In genomic region chr7:111122531-111123130, GRCm38 (mm10) we compare ENCODE assay signal across 8 mouse cellular contexts. TPM values are rescaled to one million over a fixed set of nuclear protein-coding genes. Genes with fewer than 3 reads are reported as not detected.
A peak's percentile ranks its signal among the peaks of the same experiment; 100 is the strongest.
DNase-seq lines count a peak whose midpoint lies in the region; ATAC-seq and TF ChIP-seq lines count a peak whose summit lies in the region.

No protein-coding gene starts in this region.

- ATAC-seq in forebrain, embryonic 15.5 days (replicated peaks), result peak; percentile 100
- ATAC-seq in neutrophil, adult 5-6 weeks (ENCODE audit: extremely low read depth, insufficient number of reproducible peaks, low FRiP score, poor library complexity, severe bottlenecking), result peak; percentile 99

- peak overlapping the region; percentile 78 for H3K4me2 ChIP-seq in forebrain, embryonic 15.5 days (replicated peaks)

- H3K36me3 ChIP-seq in ES-E14 (ENCODE audit: control insufficient read depth, insufficient read depth, low read length, poor library complexity, severe bottlenecking), result no peaks in the 10 kb centered on the region
- peaks cover 7% of the 10 kb centered on the region for H3K36me3 ChIP-seq in forebrain, embryonic 15.5 days

- WGBS in forebrain, embryonic 15.5 days, result under 1% methylated on average over 44 of the region's 44 CpGs
- WGBS in lung, adult 2 months, result under 1% methylated on average over 44 of the region's 44 CpGs

- H3K9ac ChIP-seq in ES-E14 (ENCODE audit: insufficient read depth, low read depth, low read length, poor library complexity, severe bottlenecking), result peak overlapping the region; percentile 92
- peak overlapping the region; percentile 65 for H3K9ac ChIP-seq in forebrain, embryonic 15.5 days (replicated peaks)

- H3K27me3 ChIP-seq in forebrain, embryonic 15.5 days, result no peaks in the 10 kb centered on the region

- peak; percentile 93 for DNase-seq in ES-E14 (ENCODE audit: low read depth, low spot score)
- DNase-seq in cerebellum, adult 11-12 months, result peak; percentile 98
- peak; percentile 97 for DNase-seq in heart, postnatal 25 days (ENCODE audit: low spot score)
- peak; percentile 97 to 99 for DNase-seq in layer of hippocampus, adult 18-20 months (ENCODE audit: low spot score in 2 of 2)
- DNase-seq in lung, adult 2 months, result peak; percentile 98
- DNase-seq in thymus, adult 18-20 months, result peak; percentile 95

- peak overlapping the region; percentile 54 for H3K27ac ChIP-seq in ES-E14 (ENCODE audit: insufficient read depth, low read depth, low read length, poor library complexity, severe bottlenecking)
- peak overlapping the region; percentile 99 for H3K27ac ChIP-seq in forebrain, embryonic 15.5 days (replicated peaks)

- TF ChIP-seq CTCF in lung, adult 2 months (IDR thresholded peaks at IDR 0.05; ENCODE audit: insufficient read depth, low read length), result no peak

- intact Hi-C loops in heart, postnatal 25 days (cut with DNase I), result loop anchor here (1.0 to 2.0 kb wide), 2 partner anchors 34 to 40 kb away; no protein-coding TSS in a partner anchor

- no peaks in the 10 kb centered on the region for H3K9me3 ChIP-seq in ES-E14 (ENCODE audit: control insufficient read depth, insufficient read depth, low read depth, low read length)
- no peaks in the 10 kb centered on the region for H3K9me3 ChIP-seq in forebrain, embryonic 15.5 days

- TF ChIP-seq POLR2A in lung, adult 2 months (IDR thresholded peaks at IDR 0.05; ENCODE audit: borderline replicate concordance, extremely low read depth, low read depth, low read length), result peak; percentile 98

- peak overlapping the region; percentile 66 to 89 for H3K4me3 ChIP-seq in ES-E14 (ENCODE audit: insufficient read depth in 1 of 2, low read depth in 1 of 2, low read length in 2 of 2, poor library complexity in 1 of 2, severe bottlenecking in 1 of 2)
- peak overlapping the region; percentile 66 for H3K4me3 ChIP-seq in forebrain, embryonic 15.5 days
- H3K4me3 ChIP-seq in lung, adult 2 months (replicated peaks; ENCODE audit: extremely low read depth, low read depth, low read length), result peak overlapping the region; percentile 86

- peaks cover 0 to 3% of the 10 kb centered on the region in 2 experiments; a peak in 2 of 4 replicates for H3K4me1 ChIP-seq in ES-E14 (ENCODE audit: control insufficient read depth in 2 of 2, insufficient read depth in 2 of 2, low read length in 2 of 2, poor library complexity in 1 of 2)
- H3K4me1 ChIP-seq in forebrain, embryonic 15.5 days, result peaks cover 14% of the 10 kb centered on the region
- peaks cover 10% of the 10 kb centered on the region for H3K4me1 ChIP-seq in lung, adult 2 months (ENCODE audit: control insufficient read depth, insufficient read depth, low read length)

- in situ Hi-C loops in ES-E14 (cut with MboI; ENCODE audit: low sequenced_read_pairs in 2 of 2, unreplicated experiment in 2 of 2), result no loop called here

TF ChIP-seq in ES-E14, 5 proteins besides CTCF, POLR2A, EP300 and RAD21:
- TF ChIP-seq CHD2 (IDR thresholded peaks at IDR 0.05; ENCODE audit: low read depth, low read length), result peak; percentile 74; the same call in 1 of the 2 replicates
- no peak for TF ChIP-seq ZNF384 (IDR thresholded peaks at IDR 0.05; ENCODE audit: low read depth, low read length)
- no peak for TF ChIP-seq ZC3H11A (IDR thresholded peaks at IDR 0.05; ENCODE audit: borderline replicate concordance, low read depth, low read length)
- no peak for TF ChIP-seq HCFC1 (IDR thresholded peaks at IDR 0.05; ENCODE audit: borderline replicate concordance, insufficient read depth, low read length)

RNA-seq across cellular contexts. Expression of gene Eif4g2, which starts 39.8 kb away (rescaled TPM):
- 494 and 627 TPM in 2 replicates for total RNA-seq in ES-E14 (2012; rRNA removed)
- 1,139 and 1,168 TPM in 2 replicates for polyA plus RNA-seq in forebrain, embryonic 15.5 days (2015; fragmentation: Nextera tagmentation; extraction: Ambion mirVana)
- 1,000 to 10,000 TPM in 1 of 2 experiments, 100 to 1,000 TPM in 1; 975 to 1,085 TPM for total RNA-seq in heart, postnatal 25 days (2021)
- 100 to 1,000 TPM; 609 to 616 TPM for total RNA-seq in layer of hippocampus, adult 18-20 months (2021)
- 54.4 and 88.3 TPM in 2 replicates for polyA plus RNA-seq in lung, adult 2 months (2012; rRNA removed)
- 857 and 887 TPM in 2 replicates for total RNA-seq in neutrophil, adult 5-6 weeks (2017)

Comparison
In these comparisons a context has a peak if more than half of its experiments do, and no peak if none do; other contexts are left out.
1. Peak in every context shown above with its lines: DNase-seq, ATAC-seq, H3K4me3 ChIP-seq and H3K27ac ChIP-seq.